Mouse (Mus musculus): ENCODE measurements around the gene Arid1b.

- TF ChIP-seq CTCF (IDR thresholded peaks at IDR 0.05) (no peak), EP300 (IDR thresholded peaks at IDR 0.05) (no peak)
These were observed 280.3 kb downstream of the Arid1b start for GRCm38 (mm10) chr17:5274429-5274828.

All from lung, postnatal 0 days (tissue).